Mouse (Mus musculus) ES-E14 (cell line): ENCODE results near the gene Tspan31.
A peak's percentile ranks its signal among the peaks of the same experiment; 100 is the strongest.

Experiments used
- CHD2 ChIP-seq: IDR thresholded peaks from 2 replicates; pipeline ENCODE4 v1.6.1; 2014; ENCODE audit warnings: mild to moderate bottlenecking, low read depth, low read length, inconsistent platforms
- HCFC1 ChIP-seq: IDR thresholded peaks from 2 replicates; pipeline ENCODE4 v1.6.1; 2012; ENCODE audit warnings: low read length, inconsistent platforms, borderline replicate concordance; ENCODE audit not compliant: insufficient read depth
- MAFK ChIP-seq: IDR thresholded peaks from 2 replicates; pipeline ENCODE4 v1.6.1; 2014; ENCODE audit warnings: mild to moderate bottlenecking, low read depth, low read length, inconsistent platforms; ENCODE audit not compliant: insufficient read depth
- ZC3H11A ChIP-seq: IDR thresholded peaks from 2 replicates; pipeline ENCODE4 v1.6.1; 2012; ENCODE audit warnings: low read depth, mild to moderate bottlenecking, inconsistent platforms, low read length, borderline replicate concordance

- TF ChIP-seq MAFK: no peak
- 0 out of 2 replicates have a peak, but pooled peaks have one; percentile 64 for TF ChIP-seq HCFC1
- TF ChIP-seq CHD2: no peak
- no peak for TF ChIP-seq ZC3H11A
Observed at GRCm38 (mm10) chr10:127063239-127063872, 6.7 kb downstream of the Tspan31 start, which contains the start of gene Cdk4.
